Mouse (Mus musculus): ENCODE results near the gene Btbd35f5.
"Not testable (repeated sequence)": the region's sequence is repeated elsewhere in the genome, so short reads cannot be mapped to it uniquely, and the experiment has no call there.

The Btbd35f5 gene

DNA sequence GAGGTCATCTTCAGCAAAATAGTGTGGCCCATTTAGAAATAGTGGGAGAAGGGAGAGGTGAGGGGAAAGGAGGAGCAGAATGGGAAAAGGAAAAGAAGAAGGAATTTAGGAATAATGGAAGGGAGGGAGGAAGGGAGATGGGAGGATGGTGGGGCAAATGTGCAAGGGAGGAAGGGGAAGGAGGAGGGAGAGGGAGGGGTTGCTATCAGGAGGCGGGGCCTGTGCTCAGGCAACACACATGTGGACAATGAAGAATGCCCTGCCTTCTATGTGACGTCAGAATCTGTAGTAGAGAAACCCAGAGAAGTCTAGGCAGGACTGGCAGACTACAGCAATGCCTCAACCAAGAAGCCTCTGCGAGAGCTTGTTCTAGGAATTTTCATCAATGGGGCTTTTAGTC is at the start of gene Btbd35f5:
Gene Btbd35f5, plus strand, starts transcription at position 301 of the 400 bp plus-strand sequence.
- not testable (repeated sequence) for DNase-seq

DNA sequence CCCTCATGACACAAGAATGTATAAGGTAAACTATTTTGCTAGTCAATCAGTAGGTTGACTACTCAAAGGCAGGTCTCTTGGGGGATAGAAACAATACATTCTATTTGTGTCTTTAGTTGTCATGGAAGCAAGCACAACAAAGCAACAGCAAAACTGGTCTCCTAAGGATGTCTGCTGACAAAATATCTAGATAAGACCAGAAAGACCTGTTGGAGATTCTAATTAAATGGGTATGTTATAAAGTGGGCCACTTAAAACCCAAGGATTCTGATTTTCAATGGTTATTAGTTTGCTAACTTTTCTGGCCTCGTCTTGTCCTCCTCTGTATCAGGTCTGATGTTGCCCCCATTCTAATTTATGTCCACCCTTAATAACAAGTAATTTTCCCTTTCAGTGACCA is 32.2 kb upstream of the Btbd35f5 start, which contains the start of gene Gm21789:
Gene Gm21789, plus strand, starts transcription at position 301 of the 400 bp plus-strand sequence.
- DNase-seq, result not testable (repeated sequence)

All from kidney, adult 9 months (tissue).